Mouse (Mus musculus) thymus, postnatal 0 days (tissue): ENCODE measurements around the gene Gm20388. TPM values are rescaled to one million over a fixed set of nuclear protein-coding genes. Genes with fewer than 3 reads are reported as not detected.

Source experiments
- DNase-seq: peaks from one replicate; pipeline ENCODE4 v3.0.0-alpha.2; 2015; ENCODE audit warnings: low spot score
- polyA plus RNA-seq: library from polyadenylated mRNA; unstranded; fragments of >200 nt; fragmentation: Nextera tagmentation; extraction: Ambion mirVana; gene quantifications from 2 replicates; pipeline ENCODE4 v1.2.1, GENCODE M21; 2015

Gm20388 gene
- polyA plus RNA-seq, 1 experiment from 2014 or later: not detected

DNA sequence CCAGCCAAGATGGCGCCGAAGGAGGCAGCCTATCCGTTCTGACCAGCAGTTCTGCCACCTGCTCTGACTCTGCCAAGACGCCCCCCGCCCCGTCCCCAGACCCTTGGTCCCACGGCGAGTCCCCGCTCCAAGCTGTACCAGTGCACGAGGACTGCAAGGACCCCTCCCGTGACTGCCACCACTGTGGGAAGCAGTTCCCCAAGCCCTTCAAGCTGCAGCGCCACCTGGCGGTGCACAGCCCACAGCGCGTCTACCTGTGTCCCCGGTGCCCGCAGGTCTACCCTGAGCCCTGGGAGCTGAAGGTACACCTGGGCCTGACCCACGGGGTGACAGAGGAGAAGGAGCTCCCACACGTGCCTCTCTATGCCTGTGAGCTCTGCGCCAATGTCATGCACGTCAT is 2358.8 kb downstream of the Gm20388 start:
- peak; percentile 76 for DNase-seq

DNA sequence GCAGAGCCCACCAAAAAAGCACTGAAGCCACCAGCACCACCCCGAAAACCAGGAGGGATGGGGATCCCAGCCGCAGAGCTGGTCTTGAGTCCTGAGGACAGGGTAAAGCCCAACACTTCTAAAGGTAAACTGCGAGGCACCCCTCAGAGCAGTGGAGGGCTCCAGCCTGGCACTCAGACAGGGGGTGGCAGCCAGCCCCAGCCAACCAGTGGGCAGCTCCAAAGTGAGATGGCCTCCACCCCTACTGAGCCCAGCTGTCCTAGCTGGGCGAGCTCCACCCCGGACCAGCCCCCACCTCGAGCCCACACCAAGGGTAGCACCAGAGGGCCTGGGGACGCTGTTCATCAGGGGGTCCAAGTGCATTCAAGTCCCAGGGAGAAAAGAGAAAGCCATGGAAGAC is 2359.9 kb downstream of the Gm20388 start:
- DNase-seq: no peak

DNA sequence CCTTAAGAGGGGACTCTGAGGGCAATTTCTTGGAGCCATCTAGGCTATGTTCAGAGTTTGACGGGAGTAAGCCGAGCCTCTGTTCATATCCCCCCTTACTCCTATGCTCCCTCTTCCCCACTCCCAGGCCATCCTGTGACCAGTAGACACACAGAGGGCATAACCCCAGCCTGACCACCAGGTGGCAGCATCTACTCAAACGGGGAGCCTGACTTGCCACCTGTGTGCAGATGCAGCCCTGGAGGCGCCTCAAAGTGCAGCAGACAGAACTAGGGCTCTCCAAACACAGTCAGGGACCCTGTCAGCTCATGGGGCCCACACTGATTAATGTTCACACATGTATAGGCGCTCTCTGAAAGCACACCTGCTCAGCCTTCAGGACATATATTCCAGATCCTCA is 2362.5 kb downstream of the Gm20388 start:
- DNase-seq: peak; percentile 91

DNA sequence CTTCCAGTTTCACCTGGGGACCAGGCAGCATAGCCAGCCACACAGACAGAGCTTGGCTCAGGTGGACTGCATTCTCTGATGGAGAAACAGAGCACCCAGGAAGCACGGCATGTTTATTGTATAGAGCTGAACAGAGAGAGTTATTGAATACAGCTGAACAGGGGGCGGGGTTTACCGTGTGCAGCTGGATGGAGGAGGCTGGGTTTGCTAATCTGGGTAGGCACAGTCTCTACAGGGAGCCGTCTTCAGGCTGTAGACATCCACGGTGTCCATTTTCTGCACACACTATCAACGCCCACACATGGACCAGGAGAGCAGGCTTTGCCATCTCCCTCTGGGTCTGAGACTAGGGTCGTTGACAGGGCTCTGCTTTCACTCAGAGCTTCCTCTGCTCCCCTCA is 2363.2 kb downstream of the Gm20388 start:
- DNase-seq: peak; percentile 57

DNA sequence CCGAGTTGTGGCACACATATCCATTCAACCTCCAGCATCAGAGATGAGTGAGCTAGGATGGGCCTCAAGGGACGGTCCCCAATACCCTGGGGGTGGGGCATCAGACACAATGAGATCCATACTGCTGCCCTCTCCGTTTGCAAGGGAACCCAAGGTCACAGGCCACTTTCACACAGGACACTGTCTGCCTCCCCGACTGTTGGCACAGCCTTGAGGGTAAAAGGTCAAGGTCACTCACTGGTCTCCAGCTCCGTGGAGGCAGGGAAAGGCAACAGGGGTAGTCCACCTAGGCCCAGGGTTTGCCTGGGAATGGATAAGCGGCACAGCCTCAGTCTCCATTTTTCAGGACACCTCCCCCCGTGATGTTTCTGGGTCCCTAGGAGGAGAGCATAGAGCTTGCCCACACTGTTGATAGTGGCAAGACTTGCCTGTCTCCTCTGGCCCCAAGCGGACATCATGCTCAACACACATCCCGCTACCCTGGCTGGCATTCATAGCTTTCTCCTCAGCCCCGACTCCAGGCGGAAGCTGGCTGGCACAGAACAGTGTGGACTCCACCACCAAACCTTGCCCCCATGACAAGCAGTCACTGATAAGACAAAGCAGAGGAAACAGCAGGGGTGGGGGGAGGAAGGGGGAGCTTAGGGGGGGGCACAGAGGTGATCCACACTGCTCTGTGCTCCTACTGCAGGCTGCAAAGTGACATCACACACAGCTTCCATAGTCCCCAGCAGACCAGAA is 2364.2 kb downstream of the Gm20388 start:
- no peak for DNase-seq

DNA sequence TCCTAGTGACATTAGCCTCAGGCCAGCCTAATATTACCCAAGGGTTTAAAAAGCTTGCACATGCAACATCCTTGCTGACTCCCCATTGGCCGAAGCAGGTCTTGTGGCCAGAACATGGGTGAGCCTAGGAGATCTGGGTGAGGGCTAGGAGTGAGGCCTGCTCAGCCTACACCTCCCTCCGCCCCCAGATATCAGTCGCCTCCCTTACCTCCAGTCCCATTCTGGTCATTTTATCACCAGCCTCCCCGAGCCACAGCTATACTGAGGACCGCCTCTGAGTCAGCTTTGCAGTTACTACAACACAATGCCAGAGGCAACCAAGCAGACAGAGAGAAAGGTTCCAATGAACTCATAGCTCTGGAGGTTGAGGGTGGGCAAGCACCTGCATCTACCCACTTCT is 2365.7 kb downstream of the Gm20388 start:
- no peak for DNase-seq

DNA sequence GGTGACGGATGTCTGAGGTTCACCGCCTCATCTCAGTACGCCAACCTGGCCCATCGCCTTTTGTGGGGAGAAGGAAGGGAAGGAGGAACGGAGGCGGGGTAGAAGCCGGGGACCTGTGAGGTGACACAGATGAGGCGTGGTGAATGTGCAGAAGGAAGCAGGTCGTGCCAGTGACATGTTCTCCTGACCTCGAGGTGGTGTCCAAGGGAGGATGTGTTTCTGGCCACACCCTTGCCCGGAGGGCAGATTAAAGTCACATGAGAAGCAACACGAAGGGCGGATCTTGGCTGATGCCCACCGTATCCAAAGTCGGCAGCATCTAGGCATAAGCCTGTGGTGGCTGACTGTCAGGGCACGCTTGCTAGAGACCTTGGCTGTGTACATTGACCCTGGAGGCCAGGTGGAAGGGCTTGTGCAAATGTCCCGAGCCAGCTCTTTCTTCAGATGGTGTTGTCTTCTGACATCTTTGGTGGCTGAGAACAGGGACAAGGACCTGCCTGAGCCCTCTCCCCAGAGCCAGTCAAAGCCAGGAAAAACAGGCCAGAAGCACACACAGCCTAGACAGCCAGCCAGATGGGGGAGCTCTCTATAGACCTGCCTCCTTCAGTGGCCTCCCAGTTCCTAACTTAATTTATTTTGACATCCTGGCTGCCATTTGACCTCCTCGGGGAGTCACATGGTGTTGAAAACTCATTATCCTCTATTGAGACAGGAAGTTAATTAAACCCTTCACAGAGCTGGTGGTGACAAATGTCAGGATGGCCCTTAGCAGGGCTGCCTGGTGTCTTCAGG is 2366.8 kb downstream of the Gm20388 start:
- no peak for DNase-seq

DNA sequence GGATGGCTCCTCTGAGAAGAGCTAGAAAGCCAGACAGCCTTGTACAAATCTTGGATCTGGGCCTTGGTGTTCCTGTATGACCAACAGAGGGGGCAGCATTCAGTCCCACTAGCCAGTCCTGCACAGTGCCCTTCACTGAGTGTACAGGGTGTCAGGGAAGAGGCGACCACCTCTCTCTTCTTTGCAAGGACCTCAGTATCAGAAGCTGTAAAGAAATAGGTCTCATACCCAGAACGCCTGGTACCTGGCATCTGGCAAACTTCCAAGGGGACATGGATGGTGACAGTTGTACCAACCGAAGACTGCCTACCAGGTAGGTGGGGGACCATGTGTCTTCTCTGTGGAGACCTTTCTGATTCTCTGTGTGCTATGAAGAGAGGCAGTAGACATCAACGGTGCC is 2369.5 kb downstream of the Gm20388 start:
- no peak for DNase-seq

DNA sequence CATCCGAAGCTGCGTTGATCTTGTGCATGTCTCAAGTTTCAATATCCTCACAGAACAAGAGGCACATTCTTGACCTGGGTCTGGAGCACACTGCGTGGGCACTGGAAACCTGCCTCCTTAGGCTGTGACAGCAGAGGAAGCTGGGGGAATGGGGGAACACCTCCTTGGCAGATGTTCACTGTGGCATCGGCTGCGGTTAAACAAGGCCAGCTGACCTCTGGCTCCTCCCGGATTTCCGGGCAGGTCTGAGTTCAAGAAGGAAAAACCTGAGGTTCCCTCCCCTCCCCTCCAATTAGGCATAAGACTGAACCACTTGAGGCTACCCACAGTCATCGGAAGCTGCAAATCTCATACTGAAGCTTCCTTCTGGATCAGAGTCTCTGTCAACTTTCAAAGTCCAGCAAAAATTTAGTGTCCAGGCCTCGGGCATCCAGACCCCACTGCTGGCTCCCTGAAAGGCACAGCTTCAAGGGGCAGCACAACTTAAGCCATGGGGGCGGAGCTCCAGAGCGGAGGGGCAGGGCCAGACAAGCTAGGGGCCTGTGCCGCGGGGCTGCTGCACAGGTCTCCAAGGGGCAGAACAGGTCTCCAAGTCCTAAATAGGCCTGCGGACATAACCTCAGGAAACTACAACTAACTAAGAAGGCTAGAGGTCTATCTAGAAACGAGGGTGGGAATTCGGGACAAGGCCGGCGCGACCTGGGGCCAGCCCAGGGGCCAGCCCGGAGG is 2370.1 kb downstream of the Gm20388 start:
- peak; percentile 36 for DNase-seq

DNA sequence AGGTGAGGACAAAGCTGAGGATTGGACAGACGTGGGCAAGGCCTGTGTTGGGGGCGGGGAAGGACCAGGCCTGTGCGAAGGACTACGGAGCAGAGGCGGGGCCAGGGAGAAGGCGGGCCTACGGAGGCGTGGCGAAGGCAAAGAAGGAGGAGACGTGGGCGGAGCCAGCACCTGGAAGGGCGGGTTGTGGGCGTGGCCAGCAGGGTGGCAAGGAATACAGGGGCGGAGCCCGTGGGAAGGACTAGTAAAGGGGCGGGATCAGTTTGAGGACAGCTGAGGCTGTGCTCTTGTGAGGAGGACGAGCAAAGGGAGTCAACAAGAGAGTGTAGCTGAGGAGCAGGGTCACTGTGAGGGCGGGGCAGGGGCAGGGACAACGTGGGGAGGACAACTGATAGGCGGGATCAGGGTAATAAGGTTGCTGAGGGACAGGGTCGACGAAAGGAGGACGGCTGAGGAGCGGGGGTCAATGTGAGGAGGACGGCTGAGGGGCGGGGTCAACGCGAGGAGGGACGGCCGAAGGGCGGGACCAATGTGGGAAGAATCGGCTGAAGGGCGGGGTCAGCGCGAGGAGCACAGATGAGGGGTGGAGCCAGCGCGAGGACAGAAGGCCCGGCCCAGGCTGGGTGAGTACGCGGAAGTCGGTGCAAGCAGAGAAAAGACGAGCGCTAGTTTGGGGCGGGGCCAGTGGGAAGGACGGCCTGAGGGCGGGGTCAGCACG is 2370.8 kb downstream of the Gm20388 start:
- peak; percentile 99 for DNase-seq

DNA sequence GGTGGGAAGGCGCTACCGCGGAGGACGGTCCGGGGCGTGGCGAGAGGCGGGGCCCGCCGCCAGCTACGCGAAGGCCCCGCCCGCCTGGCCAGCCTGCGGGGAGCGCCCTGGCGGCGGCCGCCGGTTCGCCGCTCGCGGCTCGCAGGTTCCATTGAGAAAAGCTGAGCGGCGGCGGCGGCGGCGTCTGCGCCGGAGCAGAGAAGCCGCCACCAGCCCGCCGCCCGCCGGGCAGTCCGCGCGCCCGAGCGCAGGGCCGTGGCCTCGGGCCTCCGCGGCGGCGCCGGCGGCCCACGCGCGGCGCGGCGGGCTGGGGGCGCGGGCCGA is 2371.4 kb downstream of the Gm20388 start, which contains the start of gene Zfpm1:
Zfpm1 (plus strand) TSS at position 107 of the 324 bp plus-strand sequence.
- no peak for DNase-seq

DNA sequence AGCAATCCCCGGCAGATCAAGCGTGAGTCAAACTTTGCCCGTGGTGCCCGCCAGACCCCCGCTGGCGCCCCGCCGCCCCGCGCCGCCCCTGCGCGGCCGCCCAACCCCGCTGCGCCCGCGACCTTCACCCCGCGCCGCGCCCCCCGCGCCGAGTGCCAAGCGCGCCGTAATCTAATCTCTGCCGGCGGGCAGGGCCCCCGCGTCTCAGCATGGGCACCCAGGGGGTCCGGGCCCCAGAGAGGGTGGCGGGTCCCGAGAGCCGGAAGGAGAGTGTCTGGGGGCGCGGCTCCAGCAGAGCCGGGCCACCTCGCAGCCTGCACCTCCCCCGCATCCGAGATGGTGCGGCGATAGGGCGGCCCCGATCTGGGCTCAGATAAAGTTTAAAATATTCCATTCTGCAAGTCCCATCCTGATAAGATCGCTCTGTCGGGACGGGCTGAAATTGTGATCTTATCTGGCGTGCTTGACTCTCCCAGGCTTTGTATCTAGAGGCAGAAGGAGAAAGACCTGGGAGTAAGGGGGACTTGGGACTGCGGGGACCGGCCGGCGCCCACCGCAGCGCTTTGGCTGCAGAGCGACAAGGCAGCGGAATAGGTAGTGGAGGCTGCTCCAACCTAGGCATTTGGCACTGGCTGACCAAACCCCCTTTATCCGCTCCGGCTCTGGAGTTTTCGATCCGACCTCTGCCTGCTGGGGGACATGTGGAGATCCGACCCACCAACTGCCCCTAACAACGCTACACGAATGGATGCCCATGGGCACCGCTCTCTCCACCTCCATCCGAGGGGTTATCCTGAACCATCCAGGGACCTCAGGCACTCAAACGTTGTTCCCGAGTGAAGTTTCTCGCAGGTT is 2372.1 kb downstream of the Gm20388 start:
- DNase-seq: peak; percentile 59

DNA sequence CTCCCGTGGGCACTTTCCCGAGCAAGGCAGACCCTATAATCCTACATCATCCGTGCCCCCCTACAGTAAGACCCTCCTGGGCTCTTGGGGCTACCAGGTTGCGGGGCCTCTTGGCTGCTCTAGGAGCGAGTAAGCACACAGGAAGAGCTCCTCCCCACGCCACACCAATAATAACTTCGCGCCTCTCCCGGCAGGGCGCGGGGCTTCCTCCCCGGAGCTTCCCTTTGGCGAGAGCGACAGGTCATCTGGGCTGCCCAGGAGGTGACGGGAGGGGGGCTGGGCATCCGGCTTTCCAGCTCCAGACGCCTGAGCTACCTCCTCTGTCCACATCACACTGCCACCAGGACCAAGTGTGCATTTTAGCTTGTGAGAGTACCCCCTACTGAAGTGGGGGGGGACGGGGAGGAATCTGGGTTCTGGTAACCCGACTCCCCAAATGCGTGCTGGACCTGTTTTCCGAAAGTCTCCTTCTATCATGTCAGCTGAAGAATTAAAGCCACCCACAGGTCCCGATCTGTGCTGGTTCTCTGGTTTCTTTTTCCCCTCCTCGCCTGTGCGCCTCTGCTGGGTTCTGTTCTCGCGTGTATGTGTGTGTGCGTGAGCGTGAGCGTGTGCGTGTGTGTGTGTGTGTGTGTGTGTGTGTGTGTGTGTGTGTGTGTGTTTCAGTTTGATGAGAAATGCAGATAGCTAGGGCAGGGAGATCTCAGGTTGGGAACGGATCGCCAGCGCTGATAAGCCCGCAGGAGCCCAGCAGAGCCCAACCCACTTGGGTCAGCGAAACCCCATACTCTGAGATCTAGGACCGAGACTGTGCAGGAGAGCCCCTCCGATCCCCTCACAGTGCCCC is 2372.9 kb downstream of the Gm20388 start:
- peak; percentile 50 for DNase-seq

DNA sequence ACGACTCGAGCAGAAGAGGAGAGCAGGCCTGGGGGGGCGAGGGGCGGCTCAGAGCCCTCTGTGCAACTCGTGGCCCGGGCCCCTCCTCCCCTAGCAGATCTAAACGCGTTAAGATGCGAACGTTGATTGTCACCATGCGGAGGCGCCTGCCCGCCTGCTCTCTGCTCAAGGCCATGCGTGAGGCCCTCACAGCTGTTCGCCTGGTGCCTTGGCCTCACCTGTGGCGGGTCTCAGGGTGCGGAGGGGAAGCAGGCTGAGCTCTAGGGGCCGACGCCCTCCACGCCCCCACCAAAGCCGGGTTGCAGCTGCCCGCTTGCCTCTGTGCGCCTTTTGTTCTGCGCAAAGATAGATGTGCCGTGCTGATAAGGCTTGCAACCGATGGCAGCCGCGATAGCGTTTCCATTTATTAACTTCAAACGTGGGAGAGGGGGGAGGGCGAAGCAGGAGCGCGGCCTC is 2373.6 kb downstream of the Gm20388 start:
- DNase-seq: peak; percentile 85

DNA sequence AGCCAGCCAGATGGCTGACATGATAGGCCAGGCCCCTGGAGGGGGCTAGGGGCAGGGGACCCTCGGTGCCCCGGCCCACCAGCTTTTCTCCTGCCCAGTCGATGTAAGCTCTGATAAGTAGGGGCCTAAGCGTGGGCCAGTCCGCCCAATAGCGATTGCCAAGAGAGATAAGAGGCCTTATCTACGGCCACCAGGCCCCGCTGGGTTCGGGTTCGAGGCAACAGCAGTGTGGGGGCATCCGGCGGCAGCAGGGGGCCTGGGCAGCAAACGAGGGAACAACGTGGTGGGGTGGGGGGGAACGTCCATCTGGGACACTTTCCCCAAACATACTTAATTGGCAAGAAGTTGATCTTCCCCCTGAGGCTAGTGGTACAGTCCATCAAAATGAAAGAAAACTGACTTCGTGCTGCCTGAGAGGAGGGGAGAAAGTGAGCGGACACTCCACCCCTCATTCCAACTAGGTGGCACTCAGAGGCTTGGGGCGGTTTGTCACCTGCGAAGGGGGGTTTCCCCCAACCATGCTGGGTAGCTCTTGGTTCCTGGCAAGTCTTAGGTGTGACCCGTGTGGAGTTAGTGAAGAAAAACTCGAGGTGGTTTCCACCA is 2374.1 kb downstream of the Gm20388 start:
- peak; percentile 61 for DNase-seq

DNA sequence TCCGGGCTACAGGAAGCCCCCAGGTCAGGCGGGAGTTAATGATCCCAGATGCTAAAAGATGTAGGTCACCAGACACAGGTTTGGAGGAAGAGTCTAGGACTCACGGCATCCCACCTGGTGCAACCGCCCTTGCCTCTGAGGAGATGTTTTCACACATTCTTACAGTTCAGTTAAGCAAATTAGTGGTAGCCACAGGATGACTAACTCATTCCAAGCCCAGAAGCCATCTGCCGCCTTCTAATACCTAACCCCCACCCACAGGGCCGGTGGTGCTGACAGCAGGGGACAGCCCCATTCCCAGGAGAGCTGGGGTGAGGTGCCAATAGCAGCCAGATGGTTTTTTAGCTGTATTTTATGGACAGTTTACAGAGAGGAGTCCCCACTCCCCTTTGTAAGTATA is 2375.1 kb downstream of the Gm20388 start:
- DNase-seq: no peak

DNA sequence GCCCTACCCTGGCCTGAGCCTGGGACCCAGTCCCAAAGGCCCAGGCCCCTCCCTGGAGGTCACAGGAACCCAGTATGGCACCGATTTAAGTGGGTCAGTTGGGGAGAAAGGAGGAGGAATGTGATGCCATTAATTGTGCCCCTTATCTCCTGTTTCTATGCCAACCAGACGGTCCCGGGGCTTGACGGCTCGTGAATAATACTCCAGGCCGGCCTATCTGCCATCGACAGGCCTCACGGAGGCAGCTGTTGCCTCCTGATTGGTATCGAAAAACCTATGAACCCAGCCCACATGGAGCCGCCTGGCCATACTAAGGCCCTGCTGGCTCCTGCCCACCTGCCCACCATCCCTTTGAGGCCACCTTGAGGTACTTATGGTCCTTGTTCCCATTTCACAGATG is 2376.3 kb downstream of the Gm20388 start:
- DNase-seq: no peak

DNA sequence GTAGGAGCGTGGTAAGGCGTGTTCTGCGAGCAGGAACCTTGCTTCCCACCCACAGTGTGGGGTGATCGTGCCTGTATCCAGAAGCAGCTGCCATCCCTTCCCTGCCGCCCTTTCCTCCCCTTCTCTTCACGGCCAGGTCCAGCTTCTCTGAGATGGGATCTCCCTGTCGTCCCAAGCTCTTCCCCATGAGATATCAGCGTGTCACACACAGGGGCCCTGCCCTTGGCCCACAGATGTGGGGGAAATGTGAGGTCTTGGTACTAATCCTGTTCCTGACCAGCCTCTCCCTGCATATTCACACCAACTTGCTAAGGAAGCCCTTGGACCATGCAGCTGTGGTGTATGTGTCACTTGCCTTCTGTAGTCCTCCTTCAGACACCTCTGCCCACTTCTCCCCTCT is 2377.1 kb downstream of the Gm20388 start:
- DNase-seq: no peak

DNA sequence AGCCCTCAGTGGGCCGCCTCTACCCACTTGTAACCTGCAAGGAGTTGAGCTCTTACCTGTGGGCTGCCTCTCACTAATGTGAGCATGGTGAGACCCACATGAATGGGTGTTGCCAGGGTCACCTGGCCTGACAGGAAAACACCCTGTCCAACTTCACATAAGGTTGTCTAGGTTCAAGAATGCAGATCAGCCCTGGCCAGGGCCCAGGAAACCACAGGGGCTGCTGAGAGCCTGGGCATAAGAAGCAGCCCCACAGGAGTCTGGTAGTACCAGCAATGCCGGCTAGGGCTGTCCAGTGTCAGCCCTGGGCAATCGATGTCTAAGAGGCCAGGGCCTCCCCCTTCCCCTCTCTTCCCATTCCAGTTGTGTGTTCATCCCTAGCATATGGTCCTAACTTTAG is 2377.7 kb downstream of the Gm20388 start:
- no peak for DNase-seq
